Mouse (Mus musculus) spleen, adult 2 months (tissue): Measurements from ENCODE around the gene Olfr645. TPM values are rescaled to one million over a fixed set of nuclear protein-coding genes. Genes with fewer than 3 reads are reported as not detected.

Experiments
- DNase-seq, 2 experiments: peaks; one replicate each; pipeline versions ENCODE4 v3.0.0 to v3.0.0-alpha.2; 2012 to 2021; ENCODE audit warnings: low spot score in 2 of 2, low read depth in 1 of 2
- H3K27ac ChIP-seq: fragments of 200-500 bp; 2 replicates; pipeline ENCODE4 v1.5.1; 2012; ENCODE audit warnings: low read length, inconsistent platforms; ENCODE audit not compliant: insufficient read depth
- H3K27me3 ChIP-seq: fragments of 200-500 bp; 2 replicates; pipeline ENCODE4 v1.6.1; 2012; ENCODE audit warnings: mild to moderate bottlenecking, moderate library complexity, low read length, inconsistent platforms; ENCODE audit not compliant: control insufficient read depth, insufficient read depth
- H3K36me3 ChIP-seq: fragments of 200-500 bp; 2 replicates; pipeline ENCODE4 v1.6.1; 2012; ENCODE audit warnings: mild to moderate bottlenecking, low read length, inconsistent platforms; ENCODE audit not compliant: control insufficient read depth, insufficient read depth
- H3K4me1 ChIP-seq: fragments of 200-500 bp; 2 replicates; pipeline ENCODE4 v1.6.1; 2011; ENCODE audit warnings: inconsistent platforms; ENCODE audit not compliant: control insufficient read depth, insufficient read depth, insufficient read length
- H3K4me3 ChIP-seq: fragments of 200-500 bp; 2 replicates; pipeline ENCODE4 v1.5.1; 2011; ENCODE audit warnings: mild to moderate bottlenecking, inconsistent platforms; ENCODE audit not compliant: insufficient read depth, insufficient read length; ENCODE audit errors: extremely low read depth
- CTCF ChIP-seq: fragments of 200-500 bp; IDR thresholded peaks from 2 replicates; pipeline ENCODE4 v1.5.1; 2011; ENCODE audit warnings: mild to moderate bottlenecking, inconsistent platforms; ENCODE audit not compliant: insufficient read depth, insufficient read length, insufficient replicate concordance; ENCODE audit errors: extremely low read depth
- POLR2A ChIP-seq: fragments of 200-500 bp; IDR thresholded peaks from 2 replicates; pipeline ENCODE4 v1.6.1; 2011; ENCODE audit warnings: low read depth, low read length, inconsistent platforms
- WGBS: fragments of 180-500 bp; shearing (Covaris S2); methylation state at CpG from one replicate; pipeline ENCODE4 v1.1.7; 2018; 5-methylcytosine and 5-hydroxymethylcytosine counted together
- polyA plus RNA-seq: library from polyadenylated mRNA; depleted of rRNA; stranded (reverse); fragments of >200 nt; gene quantifications from 2 replicates; pipeline ENCODE4 v1.2.3, GENCODE M21; 2012; rRNA removed

Olfr645 gene
- polyA plus RNA-seq = not detected in 2 replicates

- Histone ChIP-seq H3K4me3 (no peak within 1 kb of the TSS), H3K36me3 (no peaks in the 10 kb centered on the region), H3K4me1 (no peaks in the 10 kb centered on the region), H3K27me3 (no peaks in the 10 kb centered on the region), H3K27ac (no peak within 1 kb of the TSS)
- TF ChIP-seq POLR2A (no peak), CTCF (no peak)
- DNase-seq = no peak
- WGBS = 85% methylated on average over 1 of the region's 1 CpGs
Measured at GRCm38 (mm10) chr7:104085365-104085764, at the start of gene Olfr645. TSS of gene Olfr645 (minus strand) at chr7:104085465.

GRCm38 (mm10) chr7:104129726-104130125 lies 44.5 kb upstream of the Olfr645 start, which contains the start of gene Ubqln5:
TSS of gene Ubqln5 (minus strand) at chr7:104129826.
- TF ChIP-seq CTCF (no peak), POLR2A (no peak)
- no peaks in the 10 kb centered on the region for H3K36me3 ChIP-seq
- no peak within 1 kb of the TSS for H3K27ac ChIP-seq
- 87% methylated on average over 5 of the region's 5 CpGs for WGBS
- DNase-seq = no peak
- no peak within 1 kb of the TSS for H3K4me3 ChIP-seq
- no peaks in the 10 kb centered on the region for H3K27me3 ChIP-seq
- H3K4me1 ChIP-seq = no peaks in the 10 kb centered on the region

- Histone ChIP-seq H3K4me3 (no peak within 1 kb of the TSS), H3K27me3 (no peaks in the 10 kb centered on the region), H3K36me3 (no peaks in the 10 kb centered on the region), H3K4me1 (no peaks in the 10 kb centered on the region), H3K27ac (no peak within 1 kb of the TSS)
- TF ChIP-seq POLR2A (no peak), CTCF (no peak)
- no peak for DNase-seq
Measured at GRCm38 (mm10) chr7:104104757-104104972, 19.4 kb upstream of the Olfr645 start, which contains the start of gene Olfr646. TSS of gene Olfr646 (plus strand) at chr7:104104873.

GRCm38 (mm10) chr7:104103913-104104756 lies 18.9 kb upstream of the Olfr645 start:
- no peak overlapping the region for H3K27ac ChIP-seq
- TF ChIP-seq CTCF (no peak), POLR2A (no peak)
- no peaks in the 10 kb centered on the region for H3K4me1 ChIP-seq
- WGBS = 26% methylated on average over 4 of the region's 4 CpGs
- no peak for DNase-seq
- H3K36me3 ChIP-seq = no peaks in the 10 kb centered on the region
- no peaks in the 10 kb centered on the region for H3K27me3 ChIP-seq
- no peak overlapping the region for H3K4me3 ChIP-seq

GRCm38 (mm10) chr7:104071769-104072168 lies 13.5 kb downstream of the Olfr645 start, which contains the start of gene Olfr644:
TSS of gene Olfr644 (minus strand) at chr7:104071869.
- WGBS = 83% methylated on average over 2 of the region's 2 CpGs
- no peak for TF ChIP-seq POLR2A
- no peak for TF ChIP-seq CTCF

GRCm38 (mm10) chr7:104061345-104061744 lies 23.9 kb downstream of the Olfr645 start, which contains the start of gene 4930516K23Rik:
TSS of gene 4930516K23Rik (minus strand) at chr7:104061445.
- Histone ChIP-seq H3K27ac (no peak within 1 kb of the TSS), H3K4me3 (no peak within 1 kb of the TSS), H3K4me1 (no peaks in the 10 kb centered on the region), H3K36me3 (no peaks in the 10 kb centered on the region), H3K27me3 (no peaks in the 10 kb centered on the region)
- DNase-seq = no peak
- 85% methylated on average over 2 of the region's 2 CpGs for WGBS
- TF ChIP-seq CTCF (no peak), POLR2A (no peak)

More at GRCm38 (mm10) chr7:104071769-104072168, 13.5 kb downstream of the Olfr645 start, which contains the start of gene Olfr644:
- Histone ChIP-seq H3K27me3 (no peaks in the 10 kb centered on the region), H3K4me1 (no peaks in the 10 kb centered on the region), H3K36me3 (no peaks in the 10 kb centered on the region), H3K4me3 (no peak within 1 kb of the TSS), H3K27ac (no peak within 1 kb of the TSS)
- no peak for DNase-seq

GRCm38 (mm10) chr7:104059215-104059614 lies 26.1 kb downstream of the Olfr645 start:
- TF ChIP-seq POLR2A = no peak
- TF ChIP-seq CTCF = no peak
- 92% methylated on average over 1 of the region's 1 CpGs for WGBS
- no peak for DNase-seq
- Histone ChIP-seq H3K4me3 (no peak overlapping the region), H3K4me1 (no peaks in the 10 kb centered on the region), H3K27me3 (no peaks in the 10 kb centered on the region), H3K36me3 (no peaks in the 10 kb centered on the region), H3K27ac (no peak overlapping the region)
